Mouse (Mus musculus) megakaryocyte, embryonic 14.5 days (primary cell): ENCODE measurements around the gene Stk39.

Experiments
- FLI1 ChIP-seq: IDR thresholded peaks from 2 replicates; pipeline ENCODE4 v1.6.1; 2012; ENCODE audit warnings: low read length, inconsistent platforms, mixed read lengths
- GATA1 ChIP-seq: IDR thresholded peaks from 3 replicates; pipeline ENCODE4 v1.6.1; 2012; ENCODE audit warnings: mixed read lengths, low read length, inconsistent platforms, borderline replicate concordance

DNA sequence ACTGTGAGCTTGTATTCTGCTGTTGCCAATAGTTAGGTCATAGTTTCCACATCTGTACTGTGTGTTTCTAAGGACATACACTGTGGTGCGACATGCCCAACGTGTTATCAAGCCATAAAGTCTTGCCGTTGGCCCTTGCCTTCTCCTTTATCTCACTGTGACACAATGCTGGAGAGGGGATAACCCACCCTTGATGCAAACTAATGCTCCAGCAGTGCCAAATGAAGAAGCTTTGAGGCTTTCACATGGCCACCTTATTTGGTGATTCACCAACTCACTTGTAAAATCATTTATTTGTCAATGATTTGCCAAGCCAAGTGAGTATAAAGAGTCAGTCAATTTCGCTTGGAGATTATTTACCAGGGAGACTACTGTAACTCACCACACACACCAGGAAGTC is 46.0 kb downstream of the Stk39 start:
- TF ChIP-seq GATA1 = no peak
- no peak for TF ChIP-seq FLI1
